Mouse (Mus musculus): ENCODE data around the gene Klhl21. TPM values are rescaled to one million over a fixed set of nuclear protein-coding genes. Genes with fewer than 3 reads are reported as not detected.

Gene Klhl21
- total RNA-seq (2014; rRNA removed) (9.0 and 13.2 TPM in 2 replicates), polyA plus RNA-seq (2015; fragmentation: Nextera tagmentation; extraction: Ambion mirVana) (3.5 and 4.1 TPM in 2 replicates)

- Histone ChIP-seq H3K4me1 (ENCODE audit: insufficient read depth, low read length) (peaks cover 11% of the 10 kb centered on the region; the same call in 1 of the 2 replicates), H3K4me3 (ENCODE audit: low read depth, low read length) (peak within 1 kb of the TSS; percentile 58), H3K4me2 (ENCODE audit: low read depth, low read length, poor library complexity, severe bottlenecking) (peak within 1 kb of the TSS; percentile 99), H3K9ac (replicated peaks; ENCODE audit: low read length, poor library complexity, severe bottlenecking) (peak within 1 kb of the TSS; percentile 64), H3K27me3 (ENCODE audit: insufficient read depth, low read length) (peaks cover 21% of the 10 kb centered on the region), H3K36me3 (ENCODE audit: insufficient read depth, low read length) (no peaks in the 10 kb centered on the region), H3K9me3 (ENCODE audit: low read length) (no peaks in the 10 kb centered on the region), H3K27ac (ENCODE audit: low read depth, low read length) (peak within 1 kb of the TSS; percentile 77)
- WGBS = under 1% methylated on average over 45 of the region's 45 CpGs
- ATAC-seq (ENCODE audit: low FRiP score) (peak; percentile 86), DNase-seq (ENCODE audit: low spot score) (peak; percentile 96)
- no peak for TF ChIP-seq CTCF (IDR thresholded peaks at IDR 0.05)
Measured at GRCm38 (mm10) chr4:152008622-152009075, at the start of gene Klhl21. Klhl21 (plus strand) TSS chr4:152008803.

- ATAC-seq (ENCODE audit: low FRiP score) = no peak
- WGBS = 93% methylated on average over 11 of the region's 11 CpGs
- Histone ChIP-seq H3K36me3 (ENCODE audit: insufficient read depth, low read length) (peaks cover 56% of the 10 kb centered on the region), H3K27ac (ENCODE audit: low read depth, low read length) (no peak overlapping the region), H3K4me1 (ENCODE audit: insufficient read depth, low read length) (no peaks in the 10 kb centered on the region), H3K9ac (replicated peaks; ENCODE audit: low read length, poor library complexity, severe bottlenecking) (no peak overlapping the region), H3K9me3 (ENCODE audit: low read length) (no peaks in the 10 kb centered on the region), H3K4me2 (ENCODE audit: low read depth, low read length, poor library complexity, severe bottlenecking) (no peak overlapping the region), H3K4me3 (ENCODE audit: low read depth, low read length) (no peak overlapping the region), H3K27me3 (ENCODE audit: insufficient read depth, low read length) (no peaks in the 10 kb centered on the region)
- no peak for TF ChIP-seq CTCF (IDR thresholded peaks at IDR 0.05)
- DNase-seq (ENCODE audit: low spot score) = no peak
Measured at GRCm38 (mm10) chr4:151959849-151960512, 48.6 kb upstream of the Klhl21 start.

GRCm38 (mm10) chr4:151960513-151960854, 48.1 kb upstream of the Klhl21 start:
- no peak for TF ChIP-seq CTCF (IDR thresholded peaks at IDR 0.05)
- no peak for ATAC-seq (ENCODE audit: low FRiP score)
- Histone ChIP-seq H3K27ac (ENCODE audit: low read depth, low read length) (no peak overlapping the region), H3K9me3 (ENCODE audit: low read length) (no peaks in the 10 kb centered on the region), H3K9ac (replicated peaks; ENCODE audit: low read length, poor library complexity, severe bottlenecking) (no peak overlapping the region), H3K36me3 (ENCODE audit: insufficient read depth, low read length) (peaks cover 58% of the 10 kb centered on the region), H3K4me3 (ENCODE audit: low read depth, low read length) (no peak overlapping the region), H3K27me3 (ENCODE audit: insufficient read depth, low read length) (no peaks in the 10 kb centered on the region), H3K4me1 (ENCODE audit: insufficient read depth, low read length) (no peaks in the 10 kb centered on the region), H3K4me2 (ENCODE audit: low read depth, low read length, poor library complexity, severe bottlenecking) (no peak overlapping the region)
- DNase-seq (ENCODE audit: low spot score) = no peak
- WGBS = 74% methylated on average over 3 of the region's 3 CpGs

- Histone ChIP-seq H3K9ac (replicated peaks; ENCODE audit: low read length, poor library complexity, severe bottlenecking) (no peak overlapping the region), H3K36me3 (ENCODE audit: insufficient read depth, low read length) (peaks cover 38% of the 10 kb centered on the region), H3K27me3 (ENCODE audit: insufficient read depth, low read length) (no peaks in the 10 kb centered on the region), H3K9me3 (ENCODE audit: low read length) (no peaks in the 10 kb centered on the region), H3K4me1 (ENCODE audit: insufficient read depth, low read length) (no peaks in the 10 kb centered on the region), H3K4me2 (ENCODE audit: low read depth, low read length, poor library complexity, severe bottlenecking) (no peak overlapping the region), H3K4me3 (ENCODE audit: low read depth, low read length) (no peak overlapping the region), H3K27ac (ENCODE audit: low read depth, low read length) (no peak overlapping the region)
- DNase-seq (ENCODE audit: low spot score) = no peak
- no peak for ATAC-seq (ENCODE audit: low FRiP score)
- TF ChIP-seq CTCF (IDR thresholded peaks at IDR 0.05) = no peak
- WGBS = 97% methylated on average over 3 of the region's 3 CpGs
Measured at GRCm38 (mm10) chr4:151962817-151963216, 45.8 kb upstream of the Klhl21 start.

GRCm38 (mm10) chr4:151968204-151968921, 40.2 kb upstream of the Klhl21 start:
- H3K4me3 ChIP-seq (ENCODE audit: low read depth, low read length) = no peak overlapping the region
- H3K4me1 ChIP-seq (ENCODE audit: insufficient read depth, low read length) = no peaks in the 10 kb centered on the region
- H3K27ac ChIP-seq (ENCODE audit: low read depth, low read length) = no peak overlapping the region
- H3K9ac ChIP-seq (replicated peaks; ENCODE audit: low read length, poor library complexity, severe bottlenecking) = no peak overlapping the region
- ATAC-seq (ENCODE audit: low FRiP score) (no peak), DNase-seq (ENCODE audit: low spot score) (no peak)
- H3K27me3 ChIP-seq (ENCODE audit: insufficient read depth, low read length) = no peaks in the 10 kb centered on the region
- WGBS = 81% methylated on average over 26 of the region's 26 CpGs
- no peaks in the 10 kb centered on the region for H3K9me3 ChIP-seq (ENCODE audit: low read length)
- TF ChIP-seq CTCF (IDR thresholded peaks at IDR 0.05) = no peak
- no peak overlapping the region for H3K4me2 ChIP-seq (ENCODE audit: low read depth, low read length, poor library complexity, severe bottlenecking)
- H3K36me3 ChIP-seq (ENCODE audit: insufficient read depth, low read length) = peaks cover 14% of the 10 kb centered on the region

Data from midbrain, postnatal 0 days (tissue).